Mouse (Mus musculus): ENCODE measurements around the gene Sf3b1. TPM values are rescaled to one million over a fixed set of nuclear protein-coding genes. Genes with fewer than 3 reads are reported as not detected.
"Not testable (repeated sequence)": the region's sequence is repeated elsewhere in the genome, so short reads cannot be mapped to it uniquely, and the experiment has no call there.

The Sf3b1 gene
- 100 to 1,000 TPM; 120 to 217 (median 165) TPM for total RNA-seq (2022)

GRCm38 (mm10) chr1:55027253-55027801 lies at the start of gene Sf3b1:
Sf3b1 (minus strand) TSS chr1:55027481.
- peak; percentile 95 for DNase-seq

- DNase-seq: no peak
Measured at GRCm38 (mm10) chr1:55076395-55076743, 49.1 kb upstream of the Sf3b1 start.

GRCm38 (mm10) chr1:55075652-55076394 lies 48.5 kb upstream of the Sf3b1 start:
- DNase-seq: no peak

GRCm38 (mm10) chr1:55074757-55075156 lies 47.5 kb upstream of the Sf3b1 start:
- no peak for DNase-seq

- not testable (repeated sequence) for DNase-seq
Measured at GRCm38 (mm10) chr1:55072328-55072727, 45.0 kb upstream of the Sf3b1 start.

GRCm38 (mm10) chr1:55061772-55062171 lies 34.5 kb upstream of the Sf3b1 start:
- DNase-seq: no peak

GRCm38 (mm10) chr1:55061099-55061498 lies 33.8 kb upstream of the Sf3b1 start:
- no peak for DNase-seq

- not testable (repeated sequence) for DNase-seq
Measured at GRCm38 (mm10) chr1:55058383-55058782, 31.1 kb upstream of the Sf3b1 start.

- DNase-seq: no peak
Measured at GRCm38 (mm10) chr1:55055322-55056115, 28.2 kb upstream of the Sf3b1 start.

- DNase-seq: no peak
Measured at GRCm38 (mm10) chr1:55053596-55053995, 26.3 kb upstream of the Sf3b1 start.

GRCm38 (mm10) chr1:55053005-55053404 lies 25.7 kb upstream of the Sf3b1 start:
- DNase-seq: peak; percentile 82

- DNase-seq: peak; percentile 100
Measured at GRCm38 (mm10) chr1:55052355-55052953, 25.2 kb upstream of the Sf3b1 start, which contains the start of gene Coq10b. Coq10b (plus strand) TSS chr1:55052770.

GRCm38 (mm10) chr1:55051671-55052070 lies 24.4 kb upstream of the Sf3b1 start:
- DNase-seq: no peak

GRCm38 (mm10) chr1:55048841-55049587 lies 21.7 kb upstream of the Sf3b1 start:
- no peak for DNase-seq

- no peak for DNase-seq
Measured at GRCm38 (mm10) chr1:55043164-55043563, 15.9 kb upstream of the Sf3b1 start.

GRCm38 (mm10) chr1:55042246-55042645 lies 15.0 kb upstream of the Sf3b1 start:
- no peak for DNase-seq

GRCm38 (mm10) chr1:55041691-55042090 lies 14.4 kb upstream of the Sf3b1 start:
- no peak for DNase-seq

- no peak for DNase-seq
Measured at GRCm38 (mm10) chr1:55039944-55040343, 12.7 kb upstream of the Sf3b1 start.

GRCm38 (mm10) chr1:55031026-55031779 lies 3.9 kb upstream of the Sf3b1 start:
- no peak for DNase-seq

GRCm38 (mm10) chr1:55029446-55029845 lies 2.2 kb upstream of the Sf3b1 start:
- DNase-seq: no peak

- DNase-seq: no peak
Measured at GRCm38 (mm10) chr1:55028512-55029249, 1.4 kb upstream of the Sf3b1 start.
